ENCODE assay signal across 31 mouse cellular contexts in the genomic region with DNA sequence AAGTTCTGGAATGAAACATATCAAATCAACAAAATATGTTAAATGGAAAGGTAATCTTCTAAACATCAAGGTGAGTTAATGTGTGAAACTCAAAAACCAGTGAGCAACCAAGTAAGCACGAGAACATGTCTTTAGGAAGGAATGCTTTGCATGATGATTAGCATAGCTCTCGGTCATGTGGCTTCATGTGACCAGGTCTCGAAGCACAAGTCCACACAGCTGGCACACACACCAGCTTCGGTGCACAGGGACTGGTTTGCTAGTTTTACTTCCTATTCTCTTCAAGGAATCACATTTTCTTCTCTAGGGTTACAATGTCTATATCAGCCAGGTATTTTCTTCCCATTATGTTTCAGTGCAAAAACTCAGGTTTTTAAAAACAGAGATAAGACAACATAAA.
"Had no signal": no experiment of that assay in that cellular context is flagged by ENCODE, and none has a peak within 500 bp of the region (broad histone marks: within the 10 kb centered on the region; RNA-seq: fewer than 3 reads in every experiment).

No protein-coding gene starts in this region.

- H3K9ac ChIP-seq: heart, embryonic 12.5 days; heart, embryonic 13.5 days; heart, embryonic 15.5 days; hindbrain, embryonic 12.5 days; hindbrain, embryonic 13.5 days; hindbrain, embryonic 14.5 days; hindbrain, embryonic 15.5 days; intestine, embryonic 15.5 days; kidney, embryonic 15.5 days had no signal

- H3K4me3 ChIP-seq: heart, embryonic 12.5 days; heart, embryonic 13.5 days; heart, embryonic 15.5 days; hindbrain, embryonic 10.5 days; hindbrain, embryonic 12.5 days; hindbrain, embryonic 13.5 days; hindbrain, embryonic 15.5 days; intestine, embryonic 15.5 days; kidney, embryonic 15.5 days; layer of hippocampus, adult 2 months; left cerebral cortex, adult 2 months had no signal

- H3K4me2 ChIP-seq: heart, embryonic 11.5 days; heart, embryonic 12.5 days; heart, embryonic 13.5 days; heart, embryonic 15.5 days; hindbrain, embryonic 12.5 days; hindbrain, embryonic 13.5 days; hindbrain, embryonic 14.5 days; hindbrain, embryonic 15.5 days; intestine, embryonic 15.5 days; kidney, embryonic 15.5 days had no signal

- H3K4me1 ChIP-seq: heart, embryonic 12.5 days; heart, embryonic 13.5 days; heart, embryonic 15.5 days; hindbrain, embryonic 10.5 days; hindbrain, embryonic 12.5 days; hindbrain, embryonic 13.5 days; hindbrain, embryonic 15.5 days; intestine, embryonic 15.5 days; kidney, embryonic 15.5 days had no signal

- H3K36me3 ChIP-seq: heart, embryonic 12.5 days; heart, embryonic 13.5 days; heart, embryonic 15.5 days; hindbrain, embryonic 10.5 days; hindbrain, embryonic 12.5 days; hindbrain, embryonic 13.5 days; hindbrain, embryonic 15.5 days; intestine, embryonic 15.5 days; kidney, embryonic 15.5 days had no signal

- H3K9me3 ChIP-seq: heart, embryonic 12.5 days; heart, embryonic 13.5 days; heart, embryonic 15.5 days; hindbrain, embryonic 10.5 days; hindbrain, embryonic 12.5 days; hindbrain, embryonic 13.5 days; hindbrain, embryonic 15.5 days; intestine, embryonic 15.5 days; kidney, embryonic 15.5 days had no signal

- H3K27ac ChIP-seq: heart, embryonic 13.5 days; heart, embryonic 15.5 days; hindbrain, embryonic 10.5 days; hindbrain, embryonic 12.5 days; hindbrain, embryonic 13.5 days; hindbrain, embryonic 14.5 days; hindbrain, embryonic 15.5 days; hindbrain, postnatal 0 days; intestine, embryonic 15.5 days; kidney, embryonic 15.5 days; kidney, postnatal 0 days; layer of hippocampus, adult 2 months; left cerebral cortex, adult 2 months had no signal

- DNase-seq: heart, postnatal 10 days; heart, postnatal 14 days; heart, postnatal 36 days; heart, postnatal 4 days; kidney, adult 11 months; kidney, adult 18-20 months; kidney, adult 2 months; kidney, adult 8-10 months; kidney, adult 9 months; kidney, postnatal 10 days; kidney, postnatal 14 days; kidney, postnatal 25 days; kidney, postnatal 36 days; kidney, postnatal 4 days; layer of hippocampus, adult 9-11 months; layer of hippocampus, postnatal 36 days had no signal

- H3K27me3 ChIP-seq: heart, embryonic 12.5 days; heart, embryonic 13.5 days; heart, embryonic 15.5 days; hindbrain, embryonic 12.5 days; hindbrain, embryonic 13.5 days; hindbrain, embryonic 15.5 days; intestine, embryonic 15.5 days; kidney, embryonic 15.5 days had no signal
